In the genomic region with DNA sequence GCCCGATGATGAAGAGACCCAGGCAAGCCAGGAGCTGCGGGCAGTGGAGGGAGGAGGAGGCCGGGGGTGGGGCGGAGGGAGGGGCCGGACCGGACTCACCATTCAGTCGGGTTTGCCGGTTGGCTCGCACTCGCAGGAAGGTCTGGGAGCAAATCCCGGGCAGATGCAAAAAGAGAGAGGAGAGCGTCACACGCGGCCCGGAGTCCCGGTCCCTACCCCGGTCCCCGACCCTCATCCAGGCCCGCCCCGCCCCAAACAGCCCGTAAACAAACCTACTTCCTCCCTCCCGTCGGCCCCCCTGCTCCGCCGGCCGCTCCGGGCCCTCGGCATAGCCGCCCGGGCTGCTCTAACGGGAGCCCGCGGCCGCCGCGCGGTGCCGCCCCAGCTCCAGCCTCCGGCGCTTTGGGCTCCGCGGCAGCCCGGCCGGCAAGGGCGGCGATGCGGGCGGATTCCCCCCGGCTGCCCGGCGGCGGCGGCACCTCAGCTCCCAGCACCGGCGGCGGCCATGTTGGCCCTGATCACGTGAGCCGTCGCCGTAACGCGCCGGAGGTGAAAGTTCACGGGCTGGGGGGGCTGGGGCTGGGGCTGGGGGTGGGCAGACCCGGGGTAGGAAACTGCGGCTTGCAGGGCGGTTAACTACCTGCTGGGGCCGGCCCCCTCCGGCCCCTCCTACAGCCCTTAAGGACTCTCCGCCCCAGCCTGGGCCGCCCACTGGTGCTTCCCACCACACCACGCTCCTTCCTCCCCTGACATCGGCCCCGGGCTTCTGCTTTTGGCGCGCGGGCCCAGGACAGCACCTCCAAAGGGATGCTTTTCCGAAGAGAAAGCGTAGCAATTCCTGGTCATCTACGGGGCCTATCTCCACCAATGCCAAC, we compare ENCODE assay signal across 8 mouse cellular contexts. TPM values are rescaled to one million over a fixed set of nuclear protein-coding genes. Genes with fewer than 3 reads are reported as not detected.
DNase-seq lines count a peak whose midpoint lies in the region; ATAC-seq lines count a peak whose summit lies in the region.

No protein-coding gene starts in this region.

- peak overlapping the region; percentile 89 for H3K27ac ChIP-seq in hindbrain, embryonic 14.5 days

- no peaks in the 10 kb centered on the region for H3K9me3 ChIP-seq in hindbrain, embryonic 14.5 days (ENCODE audit: control insufficient read depth, low read length)

- intact Hi-C loops in left cerebral cortex, postnatal 10 days (cut with DNase I) = no loop called here

- ATAC-seq in hindbrain, embryonic 14.5 days (ENCODE audit: low FRiP score) = peak; percentile 80
- ATAC-seq in megakaryocyte progenitor cell, adult 5-6 weeks (replicated peaks; ENCODE audit: poor library complexity) = peak; percentile 92

- H3K9ac ChIP-seq in hindbrain, embryonic 14.5 days = peak overlapping the region; percentile 78

- no peaks in the 10 kb centered on the region for H3K27me3 ChIP-seq in hindbrain, embryonic 14.5 days (ENCODE audit: control insufficient read depth, insufficient read depth, low read length)

- H3K36me3 ChIP-seq in hindbrain, embryonic 14.5 days (replicated peaks; ENCODE audit: control insufficient read depth, insufficient read depth) = peaks cover 32% of the 10 kb centered on the region

- peaks cover 36% of the 10 kb centered on the region for H3K4me1 ChIP-seq in hindbrain, embryonic 14.5 days (replicated peaks; ENCODE audit: control insufficient read depth, insufficient read depth, low read length)

- H3K4me3 ChIP-seq in hindbrain, embryonic 14.5 days (replicated peaks; ENCODE audit: low read length) = peak overlapping the region; percentile 73

- WGBS in hindbrain, embryonic 14.5 days = 1% methylated on average over 59 of the region's 80 CpGs

- DNase-seq in ZHBTc4 (ENCODE audit: low read depth, low spot score) = peak; percentile 95
- DNase-seq in cerebellum, postnatal 25 days = peak; percentile 87 to 88
- DNase-seq in frontal cortex, postnatal 36 days (ENCODE audit: low spot score in 2 of 2) = peak; percentile 56 to 57
- DNase-seq in hindbrain, embryonic 14.5 days (ENCODE audit: low spot score) = peak; percentile 71
- peak; percentile 60 to 90 for DNase-seq in left cerebral cortex, postnatal 10 days (ENCODE audit: extremely low spot score in 1 of 2, low spot score in 2 of 2)
- peak; percentile 84 to 87 for DNase-seq in right cerebral cortex, postnatal 10 days (ENCODE audit: low spot score in 2 of 2)
- peak; percentile 76 for DNase-seq in urinary bladder, postnatal 14 days (ENCODE audit: low spot score)

- H3K4me2 ChIP-seq in hindbrain, embryonic 14.5 days (replicated peaks) = peak overlapping the region; percentile 75

RNA-seq across cellular contexts. Expression of a gene that starts 37.2 kb away (rescaled TPM):
- 1.2 and 1.3 TPM in 2 replicates for polyA plus RNA-seq in hindbrain, embryonic 14.5 days (2014; fragmentation: Nextera tagmentation; extraction: Ambion mirVana)
- 1 to 10 TPM in 1 of 2 experiments, under 1 TPM in 1; 0.81 to 1.8 TPM for total RNA-seq in left cerebral cortex, postnatal 10 days (2021)
- not detected in 2 replicates for total RNA-seq in megakaryocyte progenitor cell, adult 5-6 weeks (2015)
- not detected in 2 replicates for total RNA-seq in megakaryocyte progenitor cell, adult 5-6 weeks (2017)

RNA-seq across cellular contexts. Expression of a gene that starts 37.4 kb away (rescaled TPM):
- 10.0 and 11.6 TPM in 2 replicates for polyA plus RNA-seq in hindbrain, embryonic 14.5 days (2014; fragmentation: Nextera tagmentation; extraction: Ambion mirVana)
- 1 to 10 TPM; 2.0 to 3.2 TPM for total RNA-seq in left cerebral cortex, postnatal 10 days (2021)
- total RNA-seq in megakaryocyte progenitor cell, adult 5-6 weeks (2015) = 6.2 and 8.5 TPM in 2 replicates
- total RNA-seq in megakaryocyte progenitor cell, adult 5-6 weeks (2017) = 1.7 and 4.9 TPM in 2 replicates

Comparison
In these comparisons a context has a peak if more than half of its experiments do, and no peak if none do; other contexts are left out.
1. Peak in every context shown above with its lines: DNase-seq, ATAC-seq, H3K4me3 ChIP-seq and H3K27ac ChIP-seq.